Mouse (Mus musculus) lung, embryonic 15.5 days (tissue): Measurements from ENCODE around the gene Uhrf2. TPM values are rescaled to one million over a fixed set of nuclear protein-coding genes. Genes with fewer than 3 reads are reported as not detected.

Experiments used
- ATAC-seq: fragments of 200-750 bp; cut with Nextera tagmentation; 2 replicates; pipeline ENCODE4 v1.8.0; 2017; ENCODE audit warnings: moderate number of reproducible peaks, borderline replicate concordance; ENCODE audit not compliant: low FRiP score, low TSS enrichment; ENCODE audit errors: extremely low read depth
- H3K27ac ChIP-seq: fragments of 300-500 bp; sonication (generic); 2 replicates; pipeline ENCODE4 v1.5.1; 2015; ENCODE audit warnings: moderate library complexity, mild to moderate bottlenecking, inconsistent platforms
- H3K27me3 ChIP-seq: fragments of 300-500 bp; sonication (generic); 2 replicates; pipeline ENCODE4 v1.6.1; 2015; ENCODE audit warnings: inconsistent platforms
- H3K36me3 ChIP-seq: fragments of 300-500 bp; sonication (generic); 2 replicates; pipeline ENCODE4 v1.6.1; 2015; ENCODE audit warnings: inconsistent platforms
- H3K4me1 ChIP-seq: fragments of 300-500 bp; sonication (generic); 2 replicates; pipeline ENCODE4 v1.6.1; 2015; ENCODE audit warnings: inconsistent platforms
- H3K4me2 ChIP-seq: fragments of 300-500 bp; sonication (generic); 2 replicates; pipeline ENCODE4 v1.6.1; 2015; ENCODE audit warnings: inconsistent platforms, mild to moderate bottlenecking, moderate library complexity
- H3K4me3 ChIP-seq: fragments of 300-500 bp; sonication (generic); 2 replicates; pipeline ENCODE4 v1.5.1; 2015; ENCODE audit warnings: mild to moderate bottlenecking, inconsistent platforms
- H3K9ac ChIP-seq: fragments of 300-500 bp; sonication (generic); 2 replicates; pipeline ENCODE4 v1.6.1; 2015; ENCODE audit warnings: inconsistent platforms
- H3K9me3 ChIP-seq: fragments of 300-500 bp; sonication (generic); 2 replicates; pipeline ENCODE4 v1.6.1; 2016; ENCODE audit warnings: inconsistent platforms
- WGBS: fragments of 180-500 bp; shearing (Covaris S2); methylation state at CpG from one replicate; pipeline ENCODE4 v1.1.7; 2015; 5-methylcytosine and 5-hydroxymethylcytosine counted together
- polyA plus RNA-seq: library from polyadenylated mRNA; unstranded; fragments of >200 nt; fragmentation: Nextera tagmentation; extraction: Ambion mirVana; gene quantifications from 2 replicates; pipeline ENCODE4 v1.2.1, GENCODE M21; 2015

The Uhrf2 gene
- 66.6 and 69.2 TPM in 2 replicates for polyA plus RNA-seq

- no peaks in the 10 kb centered on the region for H3K9me3 ChIP-seq
- H3K27me3 ChIP-seq = no peaks in the 10 kb centered on the region
- WGBS = 3% methylated on average over 74 of the region's 74 CpGs
- peak within 1 kb of the TSS; percentile 99 for H3K9ac ChIP-seq
- H3K4me2 ChIP-seq = peak within 1 kb of the TSS; percentile 82
- ATAC-seq = peak; percentile 97
- H3K27ac ChIP-seq = peak within 1 kb of the TSS; percentile 94
- no peaks in the 10 kb centered on the region for H3K36me3 ChIP-seq
- H3K4me3 ChIP-seq = peak within 1 kb of the TSS; percentile 96
- H3K4me1 ChIP-seq = peaks cover 30% of the 10 kb centered on the region
Measured at GRCm38 (mm10) chr19:30029894-30030635, at the start of gene Uhrf2. TSS of gene Uhrf2 (plus strand) at chr19:30030513.

GRCm38 (mm10) chr19:29984208-29985005, 45.9 kb upstream of the Uhrf2 start:
- 75% methylated on average over 16 of the region's 16 CpGs for WGBS
- no peak overlapping the region for H3K4me2 ChIP-seq

GRCm38 (mm10) chr19:29986464-29987091, 43.7 kb upstream of the Uhrf2 start:
- Histone ChIP-seq H3K4me1 (no peaks in the 10 kb centered on the region), H3K9ac (no peak overlapping the region), H3K27ac (no peak overlapping the region), H3K4me2 (no peak overlapping the region), H3K36me3 (no peaks in the 10 kb centered on the region), H3K9me3 (no peaks in the 10 kb centered on the region), H3K4me3 (no peak overlapping the region), H3K27me3 (no peaks in the 10 kb centered on the region)
- no peak for ATAC-seq
- 83% methylated on average over 12 of the region's 12 CpGs for WGBS

More at GRCm38 (mm10) chr19:29984208-29985005, 45.9 kb upstream of the Uhrf2 start:
- Histone ChIP-seq H3K4me1 (no peaks in the 10 kb centered on the region), H3K27ac (no peak overlapping the region), H3K9ac (no peak overlapping the region), H3K27me3 (no peaks in the 10 kb centered on the region), H3K36me3 (no peaks in the 10 kb centered on the region), H3K9me3 (no peaks in the 10 kb centered on the region), H3K4me3 (no peak overlapping the region)
- ATAC-seq = no peak

GRCm38 (mm10) chr19:30000406-30001365, 29.6 kb upstream of the Uhrf2 start:
- WGBS = 56% methylated on average over 12 of the region's 12 CpGs
- no peak overlapping the region for H3K9ac ChIP-seq
- H3K36me3 ChIP-seq = no peaks in the 10 kb centered on the region
- H3K27me3 ChIP-seq = no peaks in the 10 kb centered on the region
- no peaks in the 10 kb centered on the region for H3K4me1 ChIP-seq
- H3K27ac ChIP-seq = no peak overlapping the region
- H3K9me3 ChIP-seq = no peaks in the 10 kb centered on the region
- ATAC-seq = no peak
- H3K4me2 ChIP-seq = no peak overlapping the region
- H3K4me3 ChIP-seq = no peak overlapping the region

GRCm38 (mm10) chr19:30001550-30001949, 28.8 kb upstream of the Uhrf2 start:
- Histone ChIP-seq H3K9me3 (no peaks in the 10 kb centered on the region), H3K4me1 (no peaks in the 10 kb centered on the region), H3K4me3 (no peak overlapping the region), H3K9ac (no peak overlapping the region), H3K4me2 (no peak overlapping the region), H3K36me3 (no peaks in the 10 kb centered on the region), H3K27ac (no peak overlapping the region), H3K27me3 (no peaks in the 10 kb centered on the region)
- WGBS = 57% methylated on average over 6 of the region's 6 CpGs
- ATAC-seq = no peak

GRCm38 (mm10) chr19:30003621-30004020, 26.7 kb upstream of the Uhrf2 start, which contains the start of gene Trpd52l3:
TSS of gene Trpd52l3 (plus strand) at chr19:30003790.
- no peak within 1 kb of the TSS for H3K9ac ChIP-seq
- WGBS = 89% methylated on average over 9 of the region's 9 CpGs

GRCm38 (mm10) chr19:30006371-30006770, 23.9 kb upstream of the Uhrf2 start:
- no peak overlapping the region for H3K27ac ChIP-seq
- H3K4me3 ChIP-seq = no peak overlapping the region
- no peak overlapping the region for H3K9ac ChIP-seq
- H3K9me3 ChIP-seq = no peaks in the 10 kb centered on the region
- no peaks in the 10 kb centered on the region for H3K27me3 ChIP-seq
- WGBS = 76% methylated on average over 3 of the region's 3 CpGs
- no peaks in the 10 kb centered on the region for H3K36me3 ChIP-seq
- H3K4me1 ChIP-seq = no peaks in the 10 kb centered on the region
- no peak for ATAC-seq
- no peak overlapping the region for H3K4me2 ChIP-seq

More at GRCm38 (mm10) chr19:30003621-30004020, 26.7 kb upstream of the Uhrf2 start, which contains the start of gene Trpd52l3:
- ATAC-seq = no peak
- Histone ChIP-seq H3K4me2 (no peak within 1 kb of the TSS), H3K27me3 (no peaks in the 10 kb centered on the region), H3K27ac (no peak within 1 kb of the TSS), H3K4me1 (no peaks in the 10 kb centered on the region), H3K36me3 (no peaks in the 10 kb centered on the region), H3K4me3 (no peak within 1 kb of the TSS), H3K9me3 (no peaks in the 10 kb centered on the region)

- Histone ChIP-seq H3K36me3 (no peaks in the 10 kb centered on the region), H3K4me3 (no peak overlapping the region), H3K27me3 (no peaks in the 10 kb centered on the region), H3K27ac (no peak overlapping the region), H3K4me2 (peak overlapping the region; percentile 11; the same call in 1 of the 2 replicates), H3K9me3 (no peaks in the 10 kb centered on the region), H3K4me1 (no peaks in the 10 kb centered on the region), H3K9ac (no peak overlapping the region)
- no peak for ATAC-seq
- 49% methylated on average over 13 of the region's 13 CpGs for WGBS
Measured at GRCm38 (mm10) chr19:30010520-30011296, 19.6 kb upstream of the Uhrf2 start.

GRCm38 (mm10) chr19:30014331-30014730, 16.0 kb upstream of the Uhrf2 start:
- no peak overlapping the region for H3K9ac ChIP-seq
- H3K4me1 ChIP-seq = no peaks in the 10 kb centered on the region
- no peaks in the 10 kb centered on the region for H3K27me3 ChIP-seq
- no peak for ATAC-seq
- H3K4me3 ChIP-seq = no peak overlapping the region
- no peaks in the 10 kb centered on the region for H3K36me3 ChIP-seq
- no peaks in the 10 kb centered on the region for H3K9me3 ChIP-seq
- no peak overlapping the region for H3K27ac ChIP-seq
- no peak overlapping the region for H3K4me2 ChIP-seq
- 69% methylated on average over 3 of the region's 3 CpGs for WGBS

GRCm38 (mm10) chr19:30016156-30016555, 14.2 kb upstream of the Uhrf2 start:
- H3K9me3 ChIP-seq = no peaks in the 10 kb centered on the region
- H3K27ac ChIP-seq = no peak overlapping the region
- H3K4me3 ChIP-seq = no peak overlapping the region
- no peaks in the 10 kb centered on the region for H3K4me1 ChIP-seq
- H3K36me3 ChIP-seq = no peaks in the 10 kb centered on the region
- WGBS = 49% methylated on average over 6 of the region's 6 CpGs
- ATAC-seq = no peak
- H3K4me2 ChIP-seq = no peak overlapping the region
- no peak overlapping the region for H3K9ac ChIP-seq
- no peaks in the 10 kb centered on the region for H3K27me3 ChIP-seq
